Mouse (Mus musculus) MEL (cell line): ENCODE results near the gene Safb.

Source experiments
- BHLHE40 ChIP-seq: IDR thresholded peaks from 2 replicates; pipeline ENCODE4 v1.6.1; 2012; ENCODE audit warnings: low read depth, mild to moderate bottlenecking, inconsistent platforms, low read length, improper control_type of control experiment, borderline replicate concordance
- CHD2 ChIP-seq: IDR thresholded peaks from 2 replicates; pipeline ENCODE4 v1.6.1; 2011; ENCODE audit warnings: low read length, improper control_type of control experiment
- CTCF ChIP-seq, 3 experiments: IDR thresholded peaks in 2 of 3; conservative IDR thresholded peaks in 1 of 3; 2 replicates each; pipeline ENCODE4 v1.5.1; 2011 to 2012; ENCODE audit warnings: low read length in 3 of 3, low read depth in 2 of 3, mild to moderate bottlenecking in 2 of 3, improper control_type of control experiment in 1 of 3, inconsistent platforms in 1 of 3, mixed read lengths in 1 of 3, moderate library complexity in 1 of 3; ENCODE audit not compliant: control insufficient read depth in 1 of 3, insufficient read depth in 1 of 3, poor library complexity in 1 of 3, severe bottlenecking in 1 of 3
- EP300 ChIP-seq, 2 experiments: IDR thresholded peaks; 2 replicates each; pipeline ENCODE4 v1.6.1; 2011; ENCODE audit warnings: improper control_type of control experiment in 2 of 2, low read length in 2 of 2, low read depth in 1 of 2, mild to moderate bottlenecking in 1 of 2
- ETS1 ChIP-seq: IDR thresholded peaks from 2 replicates; pipeline ENCODE4 v1.6.1; 2012; ENCODE audit warnings: low read depth, mild to moderate bottlenecking, inconsistent platforms, low read length, improper control_type of control experiment, moderate library complexity
- JUND ChIP-seq: IDR thresholded peaks from 2 replicates; pipeline ENCODE4 v1.6.1; 2011; ENCODE audit warnings: low read depth, mild to moderate bottlenecking, improper control_type of control experiment, low read length
- KAT2A ChIP-seq: conservative IDR thresholded peaks from 2 replicates; pipeline ENCODE4 v1.6.1; 2012; ENCODE audit warnings: low read depth, low read length, improper control_type of control experiment, inconsistent platforms
- MAFK ChIP-seq: IDR thresholded peaks from 2 replicates; pipeline ENCODE4 v1.6.1; 2011; ENCODE audit warnings: low read depth, mild to moderate bottlenecking, low read length, improper control_type of control experiment, borderline replicate concordance
- MAZ ChIP-seq: IDR thresholded peaks from 2 replicates; pipeline ENCODE4 v1.6.1; 2012; ENCODE audit warnings: low read depth, mild to moderate bottlenecking, inconsistent platforms, low read length, improper control_type of control experiment
- NELFE ChIP-seq: IDR thresholded peaks from 2 replicates; pipeline ENCODE4 v1.6.1; 2011; ENCODE audit warnings: low read depth, low read length, improper control_type of control experiment
- POLR2A ChIP-seq, 2 experiments: IDR thresholded peaks; 2 replicates each; pipeline ENCODE4 v1.6.1; 2011 to 2012; ENCODE audit warnings: low read length in 2 of 2, mild to moderate bottlenecking in 2 of 2, control low read depth in 1 of 2, improper control_type of control experiment in 1 of 2, low read depth in 1 of 2, moderate library complexity in 1 of 2; ENCODE audit not compliant: control insufficient read depth in 1 of 2, insufficient read depth in 1 of 2, poor library complexity in 1 of 2
- POLR2AphosphoS2 ChIP-seq: IDR thresholded peaks from 2 replicates; pipeline ENCODE4 v1.6.1; 2011; ENCODE audit warnings: low read length, improper control_type of control experiment
- USF1 ChIP-seq: IDR thresholded peaks from 2 replicates; pipeline ENCODE4 v1.6.1; 2014; ENCODE audit warnings: low read depth, mild to moderate bottlenecking, inconsistent platforms, low read length, improper control_type of control experiment, moderate library complexity

DNA sequence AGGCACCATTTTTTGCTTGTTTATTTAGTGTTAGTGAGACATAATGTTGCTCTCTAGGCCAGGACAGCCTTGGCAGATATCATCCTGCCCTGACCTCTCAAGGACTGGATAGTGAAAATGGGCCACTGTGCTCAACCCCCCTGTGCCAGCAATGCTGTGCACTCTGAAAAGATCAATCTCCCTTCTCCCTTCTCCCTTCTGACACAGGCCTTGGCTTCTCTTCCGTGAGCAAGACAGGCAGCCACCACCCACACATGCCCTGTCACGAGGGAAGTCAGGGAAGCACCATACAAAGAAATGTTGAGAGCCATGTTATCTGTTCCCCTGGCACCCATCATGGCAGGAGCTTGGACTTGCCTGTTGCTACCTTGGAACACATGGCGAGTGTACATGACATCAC, 70.7 kb downstream of the Safb start:
- TF ChIP-seq CTCF (IDR thresholded peaks at IDR 0.05 in 2 of 3, conservative IDR thresholded peaks at IDR 0.05 in 1 of 3; ENCODE audit: control insufficient read depth in 1 of 3, insufficient read depth in 1 of 3, low read depth in 2 of 3, low read length in 3 of 3, poor library complexity in 1 of 3, severe bottlenecking in 1 of 3) (no peak), USF1 (no peak), MAZ (no peak), NELFE (no peak), EP300 (IDR thresholded peaks at IDR 0.05; ENCODE audit: low read depth in 1 of 2, low read length in 2 of 2) (no peak), KAT2A (no peak), CHD2 (no peak), POLR2AphosphoS2 (no peak), JUND (no peak), BHLHE40 (no peak), ETS1 (no peak), POLR2A (IDR thresholded peaks at IDR 0.05; ENCODE audit: control insufficient read depth in 1 of 2, insufficient read depth in 1 of 2, low read depth in 1 of 2, low read length in 2 of 2, poor library complexity in 1 of 2) (no peak), MAFK (no peak)
